Mouse (Mus musculus): Measurements from ENCODE around the gene Crebbp. TPM values are rescaled to one million over a fixed set of nuclear protein-coding genes. Genes with fewer than 3 reads are reported as not detected.
"Not testable (repeated sequence)": the region's sequence is repeated elsewhere in the genome, so short reads cannot be mapped to it uniquely, and the experiment has no call there.

The Crebbp gene
- total RNA-seq, 2 experiments from 2014 or later: 56.3 to 57.2 TPM

GRCm38 (mm10) chr16:4160898-4161247 lies 52.9 kb downstream of the Crebbp start:
- peak in 1 of 2 experiments; percentile 11 for DNase-seq
- intact Hi-C loops (cut with DNase I): no loop called here

GRCm38 (mm10) chr16:4160246-4160897 lies 53.4 kb downstream of the Crebbp start:
- intact Hi-C loops (cut with DNase I): no loop called here
- DNase-seq: peak; percentile 72 to 74

GRCm38 (mm10) chr16:4153121-4153520 lies 60.7 kb downstream of the Crebbp start:
- intact Hi-C loops (cut with DNase I): no loop called here

GRCm38 (mm10) chr16:4138541-4138940 lies 75.3 kb downstream of the Crebbp start:
- intact Hi-C loops (cut with DNase I): no loop called here
- no peak for DNase-seq

More at GRCm38 (mm10) chr16:4153121-4153520, 60.7 kb downstream of the Crebbp start:
- DNase-seq: no peak

- intact Hi-C loops (cut with DNase I): no loop called here
- DNase-seq: no peak
These were observed 80.0 kb downstream of the Crebbp start for GRCm38 (mm10) chr16:4133754-4134153.

GRCm38 (mm10) chr16:4128894-4129293 lies 84.9 kb downstream of the Crebbp start:
- intact Hi-C loops (cut with DNase I): loop anchor here (5.0 kb wide), 1 partner anchor 83 kb away; the partner anchor contains the start of gene Crebbp
- no peak for DNase-seq

- intact Hi-C loops (cut with DNase I): no loop called here
These were observed 96.7 kb downstream of the Crebbp start for GRCm38 (mm10) chr16:4117072-4117471.

GRCm38 (mm10) chr16:4100374-4100773 lies 113.4 kb downstream of the Crebbp start:
- intact Hi-C loops (cut with DNase I): no loop called here
- no peak for DNase-seq

More at GRCm38 (mm10) chr16:4117072-4117471, 96.7 kb downstream of the Crebbp start:
- peak; percentile 20 to 21 for DNase-seq

- no peak for DNase-seq
- intact Hi-C loops (cut with DNase I): no loop called here
These were observed 116.3 kb downstream of the Crebbp start for GRCm38 (mm10) chr16:4097521-4097920.

- DNase-seq: no peak
- intact Hi-C loops (cut with DNase I): no loop called here
These were observed 116.9 kb downstream of the Crebbp start for GRCm38 (mm10) chr16:4096898-4097297.

- no peak for DNase-seq
- intact Hi-C loops (cut with DNase I): no loop called here
These were observed 117.7 kb downstream of the Crebbp start for GRCm38 (mm10) chr16:4096141-4096540.

GRCm38 (mm10) chr16:4087214-4087913 lies 126.4 kb downstream of the Crebbp start:
- DNase-seq: no peak
- intact Hi-C loops (cut with DNase I): no loop called here

- intact Hi-C loops (cut with DNase I): no loop called here
- no peak for DNase-seq
These were observed 127.9 kb downstream of the Crebbp start for GRCm38 (mm10) chr16:4085851-4086387.

GRCm38 (mm10) chr16:4085051-4085450 lies 128.7 kb downstream of the Crebbp start:
- DNase-seq: no peak
- intact Hi-C loops (cut with DNase I): no loop called here

- DNase-seq; intact Hi-C loops (cut with DNase I): not testable (repeated sequence)
These were observed 133.4 kb downstream of the Crebbp start for GRCm38 (mm10) chr16:4080419-4080818.

GRCm38 (mm10) chr16:4079656-4080055 lies 134.1 kb downstream of the Crebbp start:
- DNase-seq: peak; percentile 53 to 57
- intact Hi-C loops (cut with DNase I): loop anchor here (10.0 kb wide), 1 partner anchor 235 kb away; the partner anchor contains the start of gene Zfp174

GRCm38 (mm10) chr16:4078302-4078701 lies 135.5 kb downstream of the Crebbp start:
- intact Hi-C loops (cut with DNase I): loop anchor here (10.0 kb wide), 1 partner anchor 234 kb away; the partner anchor contains the start of gene Zfp174
- peak in 1 of 2 experiments; percentile 36 for DNase-seq

- DNase-seq: peak; percentile 97
- intact Hi-C loops (cut with DNase I): loop anchor here (10.0 kb wide), 1 partner anchor 233 kb away; the partner anchor contains the start of gene Zfp174
These were observed 136.3 kb downstream of the Crebbp start, which contains the start of gene Trap1 for GRCm38 (mm10) chr16:4077384-4078061. Trap1 (minus strand) TSS chr16:4077827.

GRCm38 (mm10) chr16:4074836-4075235 lies 139.0 kb downstream of the Crebbp start:
- DNase-seq: no peak
- intact Hi-C loops (cut with DNase I): loop anchor here (2.0 to 10.0 kb wide), 2 partner anchors 138 to 230 kb away; partner anchors contain the start of genes Crebbp and Zfp174

GRCm38 (mm10) chr16:4074297-4074696 lies 139.5 kb downstream of the Crebbp start:
- intact Hi-C loops (cut with DNase I): loop anchor here (2.0 to 10.0 kb wide), 2 partner anchors 139 to 229 kb away; partner anchors contain the start of genes Crebbp and Zfp174
- DNase-seq: no peak

Data from heart, postnatal 10 days (tissue).